Mouse (Mus musculus): ENCODE measurements around the gene Rps15.

- TF ChIP-seq EP300 (IDR thresholded peaks at IDR 0.05; ENCODE audit: low read depth) (no peak), CTCF (IDR thresholded peaks at IDR 0.05; ENCODE audit: low read depth) (no peak)
Observed at GRCm38 (mm10) chr10:80329273-80330081, 37.2 kb downstream of the Rps15 start, which contains the start of the genes Pcsk4 and Reep6.

Data from heart, postnatal 0 days (tissue).